Mouse (Mus musculus) ovary, adult 18-20 months (tissue): ENCODE results near the gene N4bp3.
"Not testable (repeated sequence)": the region's sequence is repeated elsewhere in the genome, so short reads cannot be mapped to it uniquely, and the experiment has no call there.

Experiments used
- DNase-seq: peaks from one replicate; pipeline ENCODE4 v3.0.0; 2022; ENCODE audit warnings: low spot score, mixed read lengths

Gene N4bp3

DNA sequence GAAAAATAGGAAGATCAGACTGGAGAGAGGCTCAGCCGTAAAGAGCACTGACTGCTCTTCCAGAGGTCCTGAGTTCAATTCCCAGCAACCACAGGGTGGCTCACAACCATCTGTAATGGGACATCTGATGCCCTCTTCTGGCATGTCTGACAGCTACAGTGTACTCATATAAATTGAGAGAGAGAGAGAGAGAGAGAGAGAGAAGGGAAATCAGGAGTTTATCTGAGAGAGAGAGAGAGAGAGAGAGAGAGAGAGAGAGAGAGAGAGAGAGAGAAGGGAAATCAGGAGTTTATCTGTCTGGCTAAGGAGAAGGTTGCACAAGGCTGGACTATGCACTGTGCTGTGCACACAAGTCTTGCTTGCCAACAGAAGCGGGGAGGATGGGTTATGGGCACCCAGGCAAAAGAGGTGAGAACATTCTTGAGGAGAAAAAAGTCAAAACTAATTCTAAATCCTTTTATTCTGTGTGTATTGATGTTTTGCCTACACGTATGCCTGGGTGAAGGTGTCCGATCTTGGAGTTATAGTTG lies 2.3 kb upstream of the N4bp3 start:
- DNase-seq = no peak

DNA sequence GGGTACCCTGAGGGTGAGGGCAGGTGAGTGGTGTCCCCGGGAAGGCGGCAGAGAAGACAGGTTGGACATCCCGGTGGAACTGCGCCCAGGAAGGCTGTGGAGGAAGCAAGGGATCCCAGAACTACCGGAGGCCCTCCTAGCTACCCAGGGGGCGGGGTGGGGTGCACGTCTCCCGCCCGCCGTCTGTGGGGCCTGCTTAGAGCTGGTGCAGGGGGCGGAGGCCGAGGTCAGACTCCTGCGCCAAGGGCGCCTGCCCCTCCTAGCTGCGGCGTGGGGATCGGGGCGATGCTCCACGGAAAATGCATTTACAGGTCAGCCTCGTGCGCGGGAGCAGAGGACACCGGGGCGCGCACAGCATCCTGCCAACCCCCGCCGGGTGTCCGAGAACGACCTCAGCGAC lies 381 bp downstream of the N4bp3 start:
- DNase-seq = no peak

DNA sequence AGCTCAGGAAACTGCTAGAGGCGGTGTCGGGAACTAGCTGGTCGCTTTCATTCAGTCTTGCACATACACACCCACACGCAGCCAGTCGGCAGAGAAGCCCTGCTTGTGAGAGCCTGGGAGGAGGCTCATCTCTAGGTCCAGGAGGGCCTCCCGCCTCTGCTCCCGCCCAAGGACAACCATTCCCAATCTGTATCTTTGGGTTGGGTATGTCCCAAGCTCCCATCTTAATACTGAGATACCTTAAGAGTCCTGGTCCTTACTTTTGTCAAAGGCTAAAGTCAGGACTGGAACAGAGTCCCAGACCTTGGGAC lies 798 bp downstream of the N4bp3 start:
- no peak for DNase-seq

DNA sequence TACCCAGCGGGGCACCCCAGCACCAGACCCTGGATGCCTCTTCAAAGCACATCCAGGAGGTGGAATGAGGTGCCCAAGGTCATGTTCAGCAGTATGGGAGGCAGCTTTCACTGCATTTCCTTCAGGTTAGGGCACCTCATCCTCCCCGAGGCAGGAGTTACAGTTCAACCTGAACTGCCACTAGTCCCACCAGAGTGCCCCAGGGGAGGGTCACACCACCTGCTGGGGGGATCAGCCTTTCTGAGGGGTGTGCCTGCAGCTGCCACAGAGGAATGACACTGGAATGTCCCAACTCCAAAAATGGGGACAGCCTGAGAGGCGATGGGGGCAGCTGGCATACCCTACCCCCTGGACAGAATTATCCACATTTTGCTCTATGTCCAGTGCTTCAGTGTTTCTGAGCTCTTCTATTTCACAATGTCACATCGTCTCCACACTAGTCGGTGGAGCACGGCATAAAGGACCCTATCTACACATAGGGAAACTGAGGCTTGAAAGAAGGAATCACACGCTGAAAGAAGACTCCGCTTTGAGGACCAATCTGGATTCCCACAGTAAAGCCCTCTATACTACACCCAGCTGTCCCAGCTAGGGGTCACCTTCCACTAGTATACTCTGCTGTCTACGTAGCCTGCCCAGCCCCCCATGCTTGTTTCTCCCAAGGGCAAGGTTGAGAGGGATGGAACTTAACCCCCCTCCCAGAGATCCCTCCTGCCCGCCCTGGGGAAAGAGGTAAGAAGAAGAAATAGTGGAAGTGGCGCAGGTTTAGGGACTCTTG lies 1.3 kb downstream of the N4bp3 start:
- no peak for DNase-seq

DNA sequence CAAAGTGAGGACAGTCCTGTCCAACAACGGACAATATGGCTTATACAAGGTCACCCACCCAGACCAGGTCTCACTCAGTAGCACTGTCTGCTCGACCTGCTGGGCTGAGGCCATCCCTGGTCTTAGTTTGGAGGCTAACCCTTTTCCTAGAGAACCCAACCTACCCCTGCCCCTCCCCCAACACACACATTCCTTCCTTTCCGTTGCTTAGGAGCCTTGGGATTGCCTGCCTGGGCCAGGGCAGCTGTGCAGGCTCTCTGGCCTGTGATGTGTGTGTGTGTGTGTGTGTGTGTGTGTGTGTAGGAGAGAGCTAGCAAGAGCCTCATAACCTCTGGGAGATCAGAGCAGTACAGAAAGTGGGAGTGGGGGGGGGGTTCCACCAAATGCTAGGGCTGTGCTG lies 2.1 kb downstream of the N4bp3 start:
- no peak for DNase-seq

DNA sequence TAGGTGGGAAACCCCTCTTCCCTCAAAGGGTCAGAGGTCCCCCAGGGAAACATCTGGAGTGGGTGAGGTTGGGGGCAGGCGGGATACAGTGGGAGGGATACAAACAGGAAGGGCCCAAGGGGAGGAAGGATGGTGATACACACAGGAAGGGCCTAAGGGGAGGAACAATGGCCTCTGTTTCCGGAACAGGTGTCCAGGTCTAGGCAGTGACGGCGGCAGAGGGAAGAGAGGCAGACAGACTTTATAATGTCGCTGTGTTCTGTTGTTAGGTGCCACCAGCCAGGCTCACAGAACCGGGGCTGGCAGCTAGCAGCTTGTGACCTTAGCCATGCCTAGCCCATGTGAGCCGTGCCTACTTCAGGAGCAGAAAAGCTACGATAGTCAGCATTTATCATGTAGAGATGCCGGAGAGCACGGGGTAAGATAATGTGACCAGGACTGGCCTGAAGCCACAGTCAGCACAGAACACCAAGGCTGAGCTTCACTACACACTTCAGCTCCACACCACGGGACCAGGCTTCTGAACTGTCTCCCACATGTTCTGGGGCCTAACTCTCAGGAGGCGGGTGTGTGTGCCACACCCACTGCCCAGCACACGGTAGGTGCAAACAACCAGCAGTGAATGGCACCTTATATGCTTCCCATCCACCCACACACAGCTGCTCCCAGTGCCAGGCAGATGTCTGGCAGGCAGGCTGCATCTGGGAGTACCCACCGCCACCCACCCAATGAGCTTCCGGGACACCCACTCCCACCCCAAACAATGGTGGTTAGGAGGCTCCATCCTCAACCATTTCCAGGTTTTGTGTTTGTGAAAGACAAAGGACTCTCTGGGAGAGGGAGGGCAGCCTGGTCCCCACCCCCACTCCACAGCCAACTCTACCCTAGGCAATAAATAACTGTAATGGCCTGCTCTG lies 3.6 kb downstream of the N4bp3 start:
- DNase-seq = no peak

GRCm38 (mm10) chr11:51646245-51646644 lies 4.4 kb downstream of the N4bp3 start:
- no peak for DNase-seq

DNA sequence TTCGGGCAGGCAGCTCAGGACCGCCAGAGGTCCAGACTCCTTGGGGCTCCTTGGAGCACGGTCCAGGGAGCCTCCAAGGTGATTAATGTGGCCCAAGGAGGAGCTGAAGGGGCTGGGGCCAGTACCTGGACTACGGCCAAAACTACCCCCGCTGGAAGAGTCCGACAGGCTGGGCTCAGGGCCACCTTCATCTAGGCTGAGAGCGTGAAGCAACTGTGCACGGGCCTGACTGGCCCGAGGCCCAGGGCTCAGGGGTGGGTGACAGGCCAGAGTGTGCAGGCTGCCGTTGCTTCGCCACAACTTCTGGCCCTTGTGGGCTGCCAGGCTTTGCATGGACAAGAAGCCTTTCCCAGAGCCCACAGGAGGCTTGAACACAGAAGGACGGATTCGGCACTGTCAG lies 5.3 kb downstream of the N4bp3 start:
- DNase-seq = no peak

- no peak for DNase-seq
Measured at GRCm38 (mm10) chr11:51644217-51644616, 6.4 kb downstream of the N4bp3 start.

DNA sequence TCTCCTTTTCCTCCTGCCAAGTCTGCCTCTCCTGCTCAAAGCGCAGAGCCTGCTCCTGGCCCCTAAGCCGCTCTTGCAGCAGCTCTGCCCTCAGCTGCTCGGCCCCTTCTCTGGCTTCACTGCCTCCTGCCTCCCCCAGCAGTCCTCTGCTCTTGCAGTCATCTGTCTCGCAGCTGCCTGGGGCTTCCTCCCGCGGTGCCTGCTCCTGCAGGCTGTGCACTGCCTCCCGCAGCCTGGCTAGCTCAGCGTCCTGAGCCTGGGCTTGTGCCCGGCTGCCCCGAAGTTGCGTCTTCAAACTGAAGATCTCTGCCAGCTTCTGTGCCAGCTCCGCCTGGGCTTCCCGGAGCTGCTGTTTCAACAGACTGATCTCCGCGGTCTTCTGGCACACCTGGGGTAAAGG lies 6.9 kb downstream of the N4bp3 start:
- DNase-seq = no peak

DNA sequence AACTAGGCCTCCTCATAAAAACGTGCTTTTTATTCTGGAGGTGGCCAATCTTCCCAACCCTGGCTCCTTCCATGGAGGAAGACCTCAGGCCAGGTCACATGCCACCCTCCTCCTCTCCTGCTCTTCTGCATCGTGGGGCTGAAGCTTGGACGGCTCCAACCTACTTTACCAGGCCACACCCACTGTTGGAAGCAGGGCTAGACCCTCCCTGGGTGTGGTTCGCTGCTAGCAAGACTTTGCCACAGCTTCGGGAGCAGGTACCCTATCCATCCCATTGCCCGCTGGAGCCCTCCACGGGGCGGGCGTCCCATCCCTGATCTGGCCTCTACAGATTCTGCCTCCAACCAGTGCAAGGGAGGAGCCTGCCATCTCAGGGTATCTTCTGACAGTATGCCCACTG lies 7.4 kb downstream of the N4bp3 start:
- no peak for DNase-seq

GRCm38 (mm10) chr11:51640748-51641147 lies 9.9 kb downstream of the N4bp3 start:
- DNase-seq = no peak

DNA sequence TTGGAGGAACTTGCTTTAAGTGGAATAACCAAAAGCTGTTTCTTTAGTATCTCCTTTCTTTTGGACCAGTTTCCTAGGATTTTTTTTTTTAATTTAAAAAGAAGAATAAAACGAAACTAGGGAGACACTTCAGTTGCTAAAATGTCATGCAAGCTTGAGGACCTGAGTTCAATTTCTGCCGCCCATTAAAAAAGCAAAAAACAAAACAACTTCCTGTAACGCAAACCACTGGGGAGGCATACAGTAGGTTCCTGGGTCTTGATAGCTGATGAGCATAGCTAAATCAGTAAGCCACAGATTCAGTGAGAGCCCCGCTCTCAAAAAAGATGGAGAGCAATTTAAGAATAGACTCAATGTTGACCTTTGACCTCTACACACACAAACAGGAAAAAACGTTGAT lies 12.1 kb downstream of the N4bp3 start:
- DNase-seq = no peak

DNA sequence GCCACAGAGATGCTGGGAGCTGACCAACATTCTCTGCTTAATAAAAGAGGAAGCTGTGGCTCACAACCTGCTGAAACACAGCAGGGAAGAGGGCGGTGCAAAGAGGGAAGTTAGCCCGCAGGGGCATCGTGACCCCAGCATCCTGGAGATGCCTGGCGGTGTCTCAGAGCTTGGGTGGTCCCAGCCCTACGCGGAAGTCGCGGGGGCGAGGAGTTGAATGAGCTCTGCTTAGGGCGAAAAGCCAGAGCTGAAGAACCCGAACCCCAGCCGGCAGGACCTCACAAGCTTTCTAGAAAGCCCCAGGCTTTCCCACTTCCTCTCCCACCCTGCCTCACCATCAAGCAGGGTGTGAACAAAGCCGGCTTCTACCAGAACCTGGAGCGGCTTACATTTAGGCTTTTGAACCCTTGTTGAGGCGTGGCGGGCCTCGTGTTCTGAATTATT lies 12.6 kb downstream of the N4bp3 start:
- peak; percentile 63 for DNase-seq

- DNase-seq = no peak
Measured at GRCm38 (mm10) chr11:51636323-51636684, 14.3 kb downstream of the N4bp3 start.

DNA sequence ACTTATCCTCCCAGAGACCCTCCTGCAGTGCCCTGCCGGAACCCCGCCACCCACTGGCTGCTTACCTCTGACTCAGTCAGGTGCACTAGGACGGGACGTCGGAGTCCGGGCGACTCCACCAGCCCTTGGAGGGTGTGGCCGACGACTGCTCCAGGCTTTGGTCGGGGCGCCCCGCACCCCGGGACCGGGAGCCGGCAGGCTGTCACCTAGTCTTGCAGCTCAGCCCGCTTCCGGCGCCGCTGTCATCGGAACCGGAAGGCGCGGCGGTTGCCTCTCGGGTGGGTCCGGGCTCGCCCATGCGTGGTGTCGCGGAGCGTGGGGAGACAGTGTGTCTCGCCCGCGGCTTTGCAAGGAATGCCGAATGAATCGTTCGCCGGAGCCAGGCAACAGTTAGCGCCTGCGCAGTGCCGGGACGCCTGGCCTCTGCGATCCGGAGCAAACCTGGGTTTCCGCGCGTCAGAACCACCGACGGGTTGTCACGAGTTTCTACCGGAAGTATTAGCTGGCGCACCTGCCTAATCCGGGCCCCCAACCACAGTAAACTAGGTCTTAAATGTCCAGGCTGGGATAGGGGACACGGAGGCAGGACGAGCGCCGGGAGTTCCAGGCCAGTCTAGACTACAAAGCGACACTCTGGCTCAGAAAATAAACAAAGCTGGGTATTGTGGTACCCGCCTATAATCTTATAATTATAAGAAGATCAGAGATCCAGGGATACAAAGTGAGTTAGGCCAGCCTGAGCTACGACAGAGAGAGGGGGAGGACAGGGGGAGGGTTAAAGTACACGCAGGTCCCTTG lies 14.9 kb downstream of the N4bp3 start, which contains the start of gene Rmnd5b:
TSS of gene Rmnd5b (minus strand) at position 372 of the 798 bp plus-strand sequence.
- DNase-seq = peak; percentile 80

GRCm38 (mm10) chr11:51635127-51635524 lies 15.5 kb downstream of the N4bp3 start:
- no peak for DNase-seq

DNA sequence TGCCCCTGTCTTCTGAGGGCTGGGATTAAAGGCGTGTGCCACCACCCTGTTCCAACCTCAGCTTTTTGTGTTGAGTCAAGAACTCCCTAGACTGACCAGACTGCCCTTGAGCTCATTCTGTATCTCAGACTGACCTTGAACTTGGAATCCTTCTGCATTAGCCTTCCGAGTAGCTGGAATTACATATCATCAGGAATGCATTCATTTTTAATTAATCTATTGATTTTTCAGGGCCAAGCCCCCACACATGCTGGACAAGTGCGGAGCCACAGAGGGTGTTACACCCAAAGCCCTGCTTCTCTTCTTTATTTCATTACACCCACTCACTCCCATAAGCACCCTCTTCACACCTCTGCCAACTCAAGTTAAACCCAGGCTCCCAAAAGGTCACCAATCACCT lies 16.9 kb downstream of the N4bp3 start:
- DNase-seq = peak; percentile 38

- DNase-seq = not testable (repeated sequence)
Measured at GRCm38 (mm10) chr11:51633200-51633599, 17.4 kb downstream of the N4bp3 start.

DNA sequence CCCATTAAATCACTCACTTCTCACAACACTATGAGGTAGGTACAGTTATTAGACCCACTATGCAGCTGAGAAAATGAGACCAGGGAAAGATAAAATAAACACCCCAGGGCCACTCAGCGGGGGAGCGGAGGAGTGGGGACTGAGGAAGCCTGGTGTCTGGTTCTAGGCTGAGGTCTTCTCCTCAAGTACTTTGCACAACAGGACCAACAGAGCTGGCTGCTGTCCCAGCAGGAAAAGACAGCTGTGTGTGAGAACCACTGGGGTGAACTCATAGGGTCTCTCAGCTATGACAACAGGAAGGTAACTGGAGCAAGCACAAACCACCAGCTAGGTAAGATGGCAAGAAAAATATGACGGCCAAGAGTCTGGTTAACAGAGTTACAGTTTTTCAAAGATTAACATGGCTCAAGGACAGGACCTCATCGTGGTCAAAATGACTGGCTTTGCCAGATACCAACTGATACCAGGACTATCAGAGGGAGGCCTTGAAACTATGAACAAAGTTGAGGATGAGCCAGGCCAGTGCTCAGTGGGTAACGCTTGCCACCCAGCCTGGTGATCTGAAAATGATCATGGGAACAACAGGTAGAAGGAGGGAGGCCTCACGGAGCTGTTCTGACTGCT lies 18.4 kb downstream of the N4bp3 start:
- peak; percentile 58 for DNase-seq

DNA sequence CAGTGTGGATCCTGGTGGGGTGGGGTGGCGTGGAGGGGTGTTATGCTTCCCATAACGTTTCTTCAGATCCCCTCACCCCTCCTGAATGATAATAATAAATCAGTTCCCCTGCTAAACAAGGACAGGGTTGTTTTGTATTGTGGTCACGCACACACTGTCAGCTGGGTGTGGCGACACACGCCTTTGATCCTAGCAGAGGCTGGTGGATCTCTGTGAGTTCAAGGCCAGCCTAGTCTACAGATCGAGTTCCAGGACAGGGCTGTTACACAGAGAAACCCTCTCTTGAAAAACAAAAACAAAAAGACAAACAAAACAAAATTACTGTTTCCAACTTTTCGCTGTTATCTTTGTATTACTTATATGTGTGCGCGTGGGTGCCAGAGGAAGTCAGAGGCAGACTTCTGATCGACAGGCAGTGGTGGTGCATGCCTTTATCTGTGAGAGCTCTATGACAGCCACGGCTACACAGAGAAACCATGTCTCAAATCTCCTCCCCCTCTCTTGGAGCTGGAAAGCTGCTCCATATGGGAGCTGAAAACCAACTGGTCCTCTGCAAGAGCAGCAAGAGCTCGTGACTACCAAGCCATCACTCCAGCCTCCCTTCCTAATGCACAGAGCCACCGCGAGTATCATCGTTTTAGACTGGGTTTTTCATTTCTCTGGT lies 20.9 kb downstream of the N4bp3 start:
- DNase-seq = peak; percentile 68
